Mouse (Mus musculus) forebrain, embryonic 14.5 days (tissue): ENCODE results near the gene Trim46. TPM values are rescaled to one million over a fixed set of nuclear protein-coding genes. Genes with fewer than 3 reads are reported as not detected.

Experiments used
- ATAC-seq: fragments of 200-750 bp; cut with Nextera tagmentation; 2 replicates; pipeline ENCODE4 v1.8.0; 2017; ENCODE audit warnings: mild to moderate bottlenecking, moderate library complexity
- DNase-seq: peaks from one replicate; pipeline ENCODE4 v3.0.0-alpha.2; 2015; ENCODE audit warnings: low spot score
- H3K27ac ChIP-seq: fragments of 300-500 bp; sonication (generic); 2 replicates; pipeline ENCODE4 v1.5.1; 2014; ENCODE audit warnings: low read depth, mild to moderate bottlenecking, control low read depth, low read length, moderate library complexity
- H3K27me3 ChIP-seq: fragments of 300-500 bp; sonication (generic); replicated peaks from 2 replicates; pipeline ENCODE4 v1.6.1; 2014; ENCODE audit warnings: low read length, control low read depth, mixed read lengths; ENCODE audit not compliant: control insufficient read depth, insufficient read depth
- H3K36me3 ChIP-seq: fragments of 300-500 bp; sonication (generic); 2 replicates; pipeline ENCODE4 v1.6.1; 2014; ENCODE audit warnings: low read length, control low read depth; ENCODE audit not compliant: control insufficient read depth, insufficient read depth
- H3K4me1 ChIP-seq: fragments of 300-500 bp; sonication (generic); 2 replicates; pipeline ENCODE4 v1.6.1; 2014; ENCODE audit warnings: antibody characterized with exemption, low read length, control low read depth; ENCODE audit not compliant: control insufficient read depth, insufficient read depth
- H3K4me2 ChIP-seq: fragments of 300-500 bp; sonication (generic); 2 replicates; pipeline ENCODE4 v1.6.1; 2014; ENCODE audit warnings: mild to moderate bottlenecking, control low read depth, low read length
- H3K4me3 ChIP-seq: fragments of 300-500 bp; sonication (generic); 2 replicates; pipeline ENCODE4 v1.5.1; 2014; ENCODE audit warnings: low read depth, low read length, control low read depth
- H3K9ac ChIP-seq: fragments of 300-500 bp; sonication (generic); 2 replicates; pipeline ENCODE4 v1.6.1; 2014; ENCODE audit warnings: mild to moderate bottlenecking, low read length, control low read depth, moderate library complexity
- H3K9me3 ChIP-seq: fragments of 300-500 bp; sonication (generic); replicated peaks from 2 replicates; pipeline ENCODE4 v1.6.1; 2016; ENCODE audit warnings: low read length, control low read depth, mixed read lengths; ENCODE audit not compliant: control insufficient read depth
- WGBS: fragments of 180-500 bp; shearing (Covaris S2); extraction: QIAGEN DNeasy Blood & Tissue Kit; methylation state at CpG from one replicate; pipeline ENCODE4 v1.1.7; 2014; 5-methylcytosine and 5-hydroxymethylcytosine counted together
- polyA plus RNA-seq: library from polyadenylated mRNA; unstranded; fragments of >200 nt; fragmentation: Nextera tagmentation; extraction: Ambion mirVana; gene quantifications from 2 replicates; pipeline ENCODE4 v1.2.1, GENCODE M21; 2014

Gene Trim46
- polyA plus RNA-seq, 1 experiment from 2014 or later: 34.0 TPM

- peak; percentile 94 for DNase-seq
- Histone ChIP-seq H3K4me2 (peak overlapping the region; percentile 95), H3K9ac (peak overlapping the region; percentile 67), H3K4me3 (peak overlapping the region; percentile 70), H3K27me3 (no peaks in the 10 kb centered on the region), H3K36me3 (peaks cover 32% of the 10 kb centered on the region), H3K9me3 (no peaks in the 10 kb centered on the region), H3K4me1 (peaks cover 12% of the 10 kb centered on the region), H3K27ac (peak overlapping the region; percentile 95)
- ATAC-seq: peak; percentile 71
- under 1% methylated on average over 14 of the region's 26 CpGs for WGBS
Observed at GRCm38 (mm10) chr3:89244982-89245687, 974 bp downstream of the Trim46 start.

- Histone ChIP-seq H3K4me1 (peaks cover 12% of the 10 kb centered on the region), H3K9ac (peak overlapping the region; percentile 67), H3K27me3 (no peaks in the 10 kb centered on the region), H3K9me3 (no peaks in the 10 kb centered on the region), H3K4me2 (peak overlapping the region; percentile 95), H3K27ac (peak overlapping the region; percentile 95), H3K36me3 (peaks cover 35% of the 10 kb centered on the region), H3K4me3 (peak overlapping the region; percentile 70)
- ATAC-seq (peak; percentile 38), DNase-seq (peak; percentile 47)
- WGBS: 11% methylated on average over 25 of the region's 25 CpGs
Observed at GRCm38 (mm10) chr3:89244158-89244981, 1.7 kb downstream of the Trim46 start.

GRCm38 (mm10) chr3:89243609-89244008, 2.5 kb downstream of the Trim46 start:
- 14% methylated on average over 14 of the region's 14 CpGs for WGBS
- H3K4me1 ChIP-seq: peaks cover 12% of the 10 kb centered on the region
- ATAC-seq: no peak

GRCm38 (mm10) chr3:89242331-89242895, 3.7 kb downstream of the Trim46 start:
- H3K4me3 ChIP-seq: no peak overlapping the region
- H3K4me1 ChIP-seq: peaks cover 12% of the 10 kb centered on the region
- peaks cover 54% of the 10 kb centered on the region for H3K36me3 ChIP-seq
- no peak overlapping the region for H3K4me2 ChIP-seq
- no peak overlapping the region for H3K9ac ChIP-seq
- ATAC-seq (no peak), DNase-seq (no peak)
- H3K27me3 ChIP-seq: no peaks in the 10 kb centered on the region
- no peaks in the 10 kb centered on the region for H3K9me3 ChIP-seq
- WGBS: 70% methylated on average over 9 of the region's 9 CpGs
- H3K27ac ChIP-seq: no peak overlapping the region

More at GRCm38 (mm10) chr3:89243609-89244008, 2.5 kb downstream of the Trim46 start:
- Histone ChIP-seq H3K9me3 (no peaks in the 10 kb centered on the region), H3K36me3 (peaks cover 42% of the 10 kb centered on the region), H3K27ac (peak overlapping the region; percentile 36; the same call in 1 of the 2 replicates), H3K4me3 (peak overlapping the region; percentile 70), H3K9ac (peak overlapping the region; percentile 67), H3K4me2 (peak overlapping the region; percentile 95), H3K27me3 (no peaks in the 10 kb centered on the region)
- DNase-seq: no peak

DNA sequence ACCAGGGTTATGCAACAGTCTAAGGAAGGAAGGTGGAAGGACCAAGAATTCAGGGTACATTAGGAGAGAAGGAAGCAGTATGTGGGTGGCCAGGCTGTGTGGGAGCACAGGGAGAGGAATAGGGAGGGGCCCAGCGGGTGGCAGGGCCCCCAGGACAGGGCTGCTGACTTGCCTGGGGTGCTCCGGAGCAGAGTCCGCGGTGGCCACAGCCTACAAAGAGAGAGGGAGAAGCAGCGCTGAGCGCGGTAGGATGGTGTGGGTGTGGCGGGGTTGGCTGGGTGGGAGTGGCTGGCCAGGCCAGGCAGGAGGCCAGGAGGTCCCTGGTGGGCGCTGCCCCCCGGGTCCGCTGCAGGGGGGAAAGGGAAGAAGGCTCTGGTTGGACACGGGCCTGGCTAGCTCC, 7.6 kb downstream of the Trim46 start:
- 83% methylated on average over 12 of the region's 12 CpGs for WGBS

DNA sequence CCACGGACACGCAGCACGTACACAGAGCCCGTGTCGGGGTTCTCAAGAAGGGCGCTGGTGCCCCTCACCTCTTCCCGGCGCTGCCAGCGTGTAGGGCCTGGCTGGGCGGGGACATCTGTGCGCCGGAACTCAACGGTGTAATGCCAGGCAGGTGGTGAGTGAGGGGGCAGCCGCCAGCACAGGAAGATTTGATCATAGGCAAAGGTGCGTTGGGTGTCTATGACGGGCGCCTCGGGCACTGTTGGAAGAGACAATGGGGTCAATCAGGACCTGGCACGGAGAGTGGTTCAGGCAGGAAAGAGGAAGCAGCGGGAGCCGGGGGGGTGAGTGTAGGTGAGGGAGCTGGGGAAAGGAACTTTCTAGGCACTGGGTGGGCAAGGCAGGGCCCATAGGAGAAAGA, 8.4 kb downstream of the Trim46 start:
- H3K4me3 ChIP-seq: no peak overlapping the region
- H3K9ac ChIP-seq: no peak overlapping the region
- ATAC-seq (no peak), DNase-seq (no peak)
- no peak overlapping the region for H3K4me2 ChIP-seq
- no peaks in the 10 kb centered on the region for H3K9me3 ChIP-seq
- H3K27me3 ChIP-seq: no peaks in the 10 kb centered on the region
- peaks cover 99% of the 10 kb centered on the region for H3K36me3 ChIP-seq
- no peak overlapping the region for H3K27ac ChIP-seq
- WGBS: 92% methylated on average over 21 of the region's 21 CpGs
- H3K4me1 ChIP-seq: no peaks in the 10 kb centered on the region

More for the DNA sequence above, 7.6 kb downstream of the Trim46 start:
- H3K27ac ChIP-seq: no peak overlapping the region
- H3K4me2 ChIP-seq: no peak overlapping the region
- ATAC-seq (no peak), DNase-seq (no peak)
- peaks cover 94% of the 10 kb centered on the region for H3K36me3 ChIP-seq
- no peaks in the 10 kb centered on the region for H3K27me3 ChIP-seq
- H3K9me3 ChIP-seq: no peaks in the 10 kb centered on the region
- peaks cover 5% of the 10 kb centered on the region for H3K4me1 ChIP-seq
- no peak overlapping the region for H3K4me3 ChIP-seq
- H3K9ac ChIP-seq: no peak overlapping the region

DNA sequence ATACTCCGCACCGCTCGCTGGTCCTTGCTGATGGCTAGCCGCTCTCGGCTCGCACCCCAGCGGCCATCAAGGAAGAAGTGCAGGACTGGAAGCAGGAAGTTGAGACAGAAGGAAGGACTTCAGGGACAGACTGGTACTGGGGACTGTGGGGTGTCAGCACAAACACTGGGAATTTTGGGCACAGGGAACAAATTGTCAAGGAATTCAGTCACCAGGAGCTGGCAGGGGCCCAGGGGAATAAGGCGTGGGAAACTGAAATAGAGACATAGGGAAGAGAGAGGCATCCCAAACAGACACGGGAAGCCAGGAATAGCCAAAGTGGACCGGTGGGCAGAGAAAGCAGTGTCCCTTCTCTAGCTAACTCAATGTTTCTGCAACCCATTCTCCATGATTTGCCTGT, 9.6 kb downstream of the Trim46 start:
- no peak overlapping the region for H3K9ac ChIP-seq
- no peaks in the 10 kb centered on the region for H3K4me1 ChIP-seq
- DNase-seq (no peak), ATAC-seq (no peak)
- no peaks in the 10 kb centered on the region for H3K9me3 ChIP-seq
- no peaks in the 10 kb centered on the region for H3K27me3 ChIP-seq
- H3K36me3 ChIP-seq: peaks cover 88% of the 10 kb centered on the region
- whole genome bisulfite sequencing: 91% methylated on average over 10 of the region's 10 CpGs
- no peak overlapping the region for H3K4me2 ChIP-seq
- H3K4me3 ChIP-seq: no peak overlapping the region
- no peak overlapping the region for H3K27ac ChIP-seq

DNA sequence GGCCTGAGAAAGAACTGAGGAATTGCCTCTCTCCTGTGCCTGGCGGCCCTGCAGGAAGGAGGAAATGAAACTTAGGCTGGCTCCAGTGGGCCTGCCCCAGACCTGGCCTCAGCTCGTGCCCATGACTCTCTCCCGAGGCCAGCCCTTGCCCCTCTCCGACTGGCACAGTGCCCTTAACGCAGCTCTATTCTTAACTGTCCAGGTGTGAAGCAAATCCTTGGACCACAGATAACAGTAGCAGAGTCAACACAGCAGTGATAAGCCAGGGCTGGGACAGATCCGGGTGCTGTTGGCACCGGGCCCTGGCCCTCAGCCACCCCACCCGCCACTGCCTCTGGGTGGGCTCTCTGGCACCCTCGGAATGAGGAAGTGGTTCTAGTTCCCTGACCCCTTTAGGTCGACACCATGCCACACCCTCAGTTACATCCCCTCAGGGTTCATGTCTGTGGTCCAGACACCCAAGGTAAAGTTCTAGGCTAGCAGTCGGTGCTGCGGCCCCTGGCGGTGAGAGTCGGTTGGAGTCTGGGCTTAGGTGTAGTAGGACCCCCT, 12.5 kb downstream of the Trim46 start:
- peak; percentile 11; the same call in 1 of the 2 replicates for ATAC-seq
- H3K4me2 ChIP-seq: no peak overlapping the region
- 82% methylated on average over 14 of the region's 14 CpGs for WGBS

More for the DNA sequence above, 12.5 kb downstream of the Trim46 start:
- no peak for DNase-seq
- H3K27ac ChIP-seq: no peak overlapping the region
- no peaks in the 10 kb centered on the region for H3K27me3 ChIP-seq
- no peak overlapping the region for H3K9ac ChIP-seq
- 0 out of 2 replicates have a peak, but pooled peaks cover 2% of the 10 kb centered on the region for H3K4me1 ChIP-seq
- H3K4me3 ChIP-seq: no peak overlapping the region
- peaks cover 60% of the 10 kb centered on the region for H3K36me3 ChIP-seq
- no peaks in the 10 kb centered on the region for H3K9me3 ChIP-seq
